8 mouse cellular contexts compared by ENCODE assay signal in the genomic region with DNA sequence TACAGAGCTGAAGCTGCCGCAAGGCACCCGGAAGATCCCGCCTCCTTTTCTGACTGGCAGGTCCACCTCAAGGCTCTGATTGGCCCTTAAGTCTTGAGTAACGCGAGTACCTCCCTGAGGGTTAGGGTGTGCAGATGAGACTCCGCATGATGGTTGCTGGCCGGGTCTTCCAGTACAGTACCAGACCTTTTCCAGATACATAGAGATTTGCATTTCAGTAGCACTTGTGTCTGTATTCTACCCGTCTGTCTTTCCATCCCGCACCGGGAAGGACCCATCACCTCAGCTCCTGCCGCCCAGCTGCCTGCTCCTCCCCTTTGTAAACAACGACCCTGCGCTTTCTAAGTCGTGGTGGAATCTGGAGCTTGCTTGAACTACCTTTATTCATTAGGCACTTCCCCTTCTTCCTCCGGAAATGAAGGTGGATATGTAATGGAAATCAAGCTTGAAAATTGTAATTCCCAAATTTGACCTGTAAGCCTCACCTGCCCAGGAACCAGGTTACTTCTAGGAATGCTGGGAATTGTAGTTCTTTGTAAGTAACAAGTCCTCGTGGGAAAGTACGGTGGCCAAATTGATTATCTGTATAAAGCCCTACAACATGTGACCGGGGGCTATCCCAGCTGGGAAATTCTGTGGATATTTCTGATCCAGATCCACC. TPM values are rescaled to one million over a fixed set of nuclear protein-coding genes. Genes with fewer than 3 reads are reported as not detected.
DNase-seq lines count a peak whose midpoint lies in the region; ATAC-seq lines count a peak whose summit lies in the region.

A gene (minus strand): TSS at position 29 of the 661 bp plus-strand sequence.
A gene (minus strand): TSS at position 502 of the 661 bp plus-strand sequence.

- H3K36me3 ChIP-seq in hindbrain, embryonic 15.5 days = peaks cover under 1% of the 10 kb centered on the region; the same call in 1 of the 2 replicates

- H3K9me3 ChIP-seq in hindbrain, embryonic 15.5 days = no peaks in the 10 kb centered on the region

- peak within 1 kb of the TSS; percentile 72 for H3K4me3 ChIP-seq in hindbrain, embryonic 15.5 days

- H3K4me1 ChIP-seq in hindbrain, embryonic 15.5 days (replicated peaks) = peaks cover 5% of the 10 kb centered on the region; the same call in 1 of the 2 replicates

- peak within 1 kb of the TSS; percentile 53 for H3K9ac ChIP-seq in hindbrain, embryonic 15.5 days

- no peaks in the 10 kb centered on the region for H3K27me3 ChIP-seq in hindbrain, embryonic 15.5 days

- peak; percentile 97 for ATAC-seq in hindbrain, embryonic 15.5 days (ENCODE audit: low FRiP score, low read depth)

- 0% methylated on average over 18 of the region's 18 CpGs for WGBS in hindbrain, embryonic 15.5 days

- peak within 1 kb of the TSS; percentile 81 for H3K27ac ChIP-seq in hindbrain, embryonic 15.5 days (replicated peaks)

- DNase-seq in T-cell, adult 2 months (ENCODE audit: low spot score) = peak; percentile 95
- DNase-seq in cerebellum, postnatal 36 days = peak; percentile 98 to 99
- DNase-seq in frontal cortex, postnatal 36 days (ENCODE audit: low spot score in 2 of 2) = peak; percentile 99 to 100
- DNase-seq in left cerebral cortex, adult 11 months (ENCODE audit: low spot score) = peak; percentile 98
- peak; percentile 96 to 98 for DNase-seq in lung, postnatal 4 days
- DNase-seq in retina, postnatal 7 days (ENCODE audit: low read depth, low spot score) = peak; percentile 76
- peak; percentile 98 for DNase-seq in urinary bladder, adult 2 months (ENCODE audit: low spot score)

- peak within 1 kb of the TSS; percentile 75 for H3K4me2 ChIP-seq in hindbrain, embryonic 15.5 days

RNA-seq across cellular contexts. Expression of the first gene that starts in this region (rescaled TPM):
- 0.10 and 0.26 TPM in 2 replicates for polyA plus RNA-seq in hindbrain, embryonic 15.5 days (2015; fragmentation: Nextera tagmentation; extraction: Ambion mirVana)
- 0.18 and 0.28 TPM in 2 replicates for polyA plus RNA-seq in urinary bladder, adult 2 months (2012; rRNA removed)

RNA-seq across cellular contexts. Expression of the second gene that starts in this region (rescaled TPM):
- polyA plus RNA-seq in hindbrain, embryonic 15.5 days (2015; fragmentation: Nextera tagmentation; extraction: Ambion mirVana) = 4.7 and 5.0 TPM in 2 replicates
- 14.3 and 17.4 TPM in 2 replicates for polyA plus RNA-seq in urinary bladder, adult 2 months (2012; rRNA removed)

Comparison
In these comparisons a context has a peak if more than half of its experiments do, and no peak if none do; other contexts are left out.
1. Peak in every context shown above with its lines: DNase-seq, ATAC-seq, H3K4me3 ChIP-seq and H3K27ac ChIP-seq.